Mouse (Mus musculus) C2C12 (cell line): ENCODE measurements around the gene Gm5155.

ENCODE experiments used
- CEBPB ChIP-seq: IDR thresholded peaks from one replicate; pipeline ENCODE4 v1.6.1; 2011; ENCODE audit warnings: low read depth, mild to moderate bottlenecking, control low read depth, moderate library complexity
- CTCF ChIP-seq: IDR thresholded peaks from one replicate; pipeline ENCODE4 v1.5.1; 2011; ENCODE audit not compliant: control insufficient read depth, insufficient read depth, insufficient read length
- FOSL1 ChIP-seq: IDR thresholded peaks from one replicate; pipeline ENCODE4 v1.8.0; 2011; ENCODE audit warnings: mild to moderate bottlenecking, low read length; ENCODE audit not compliant: poor library complexity, insufficient read depth, severe bottlenecking
- MYOG ChIP-seq: IDR thresholded peaks from one replicate; pipeline ENCODE4 v1.6.1; 2011; ENCODE audit not compliant: control insufficient read depth, insufficient read length; ENCODE audit errors: extremely low read depth
- USF1 ChIP-seq: IDR thresholded peaks from one replicate; pipeline ENCODE4 v1.6.1; 2011; ENCODE audit warnings: low read depth, mild to moderate bottlenecking, control low read depth, moderate library complexity

GRCm38 (mm10) chr7:17870776-17871175 is 791 bp upstream of the Gm5155 start:
- TF ChIP-seq FOSL1 (no peak), CTCF (no peak), MYOG (no peak), USF1 (no peak), CEBPB (no peak)
